Mouse (Mus musculus): ENCODE measurements around the gene Gpx7. TPM values are rescaled to one million over a fixed set of nuclear protein-coding genes. Genes with fewer than 3 reads are reported as not detected.

Gene Gpx7
- polyA plus RNA-seq (2016; fragmentation: Nextera tagmentation; extraction: Ambion mirVana) = 66.1 and 67.6 TPM in 2 replicates

- 0 out of 2 replicates have a peak, but pooled peaks cover 4% of the 10 kb centered on the region for H3K9me3 ChIP-seq (replicated peaks)
- 5% methylated on average over 15 of the region's 15 CpGs for WGBS
- H3K36me3 ChIP-seq = peaks cover 10% of the 10 kb centered on the region; the same call in 1 of the 2 replicates
- H3K4me3 ChIP-seq = peak within 1 kb of the TSS; percentile 52
- peak within 1 kb of the TSS; percentile 84 for H3K4me2 ChIP-seq
- peaks cover 18% of the 10 kb centered on the region for H3K4me1 ChIP-seq (replicated peaks)
- H3K9ac ChIP-seq = peak within 1 kb of the TSS; percentile 86
- ATAC-seq (ENCODE audit: insufficient number of reproducible peaks, low FRiP score) = no peak
- no peaks in the 10 kb centered on the region for H3K27me3 ChIP-seq (replicated peaks)
- H3K27ac ChIP-seq (ENCODE audit: poor library complexity, severe bottlenecking) = peak within 1 kb of the TSS; percentile 77
Measured at GRCm38 (mm10) chr4:108406861-108407401, at the start of gene Gpx7. TSS of gene Gpx7 (minus strand) at chr4:108406961.

GRCm38 (mm10) chr4:108456028-108456427 lies 49.3 kb upstream of the Gpx7 start:
- H3K36me3 ChIP-seq = no peaks in the 10 kb centered on the region
- ATAC-seq (ENCODE audit: insufficient number of reproducible peaks, low FRiP score) = no peak
- no peak overlapping the region for H3K4me2 ChIP-seq
- no peak overlapping the region for H3K27ac ChIP-seq (ENCODE audit: poor library complexity, severe bottlenecking)
- H3K9ac ChIP-seq = no peak overlapping the region
- no peaks in the 10 kb centered on the region for H3K9me3 ChIP-seq (replicated peaks)
- H3K4me1 ChIP-seq (replicated peaks) = peaks cover 8% of the 10 kb centered on the region
- 59% methylated on average over 2 of the region's 2 CpGs for WGBS
- no peak overlapping the region for H3K4me3 ChIP-seq
- no peaks in the 10 kb centered on the region for H3K27me3 ChIP-seq (replicated peaks)

GRCm38 (mm10) chr4:108448091-108448490 lies 41.3 kb upstream of the Gpx7 start:
- no peak overlapping the region for H3K4me3 ChIP-seq
- peak overlapping the region; percentile 15; the same call in 1 of the 2 replicates for H3K27ac ChIP-seq (ENCODE audit: poor library complexity, severe bottlenecking)
- H3K4me1 ChIP-seq (replicated peaks) = peaks cover 9% of the 10 kb centered on the region; the same call in 1 of the 2 replicates
- peak; percentile 71; the same call in 1 of the 2 replicates for ATAC-seq (ENCODE audit: insufficient number of reproducible peaks, low FRiP score)
- H3K4me2 ChIP-seq = no peak overlapping the region
- no peaks in the 10 kb centered on the region for H3K36me3 ChIP-seq
- H3K27me3 ChIP-seq (replicated peaks) = no peaks in the 10 kb centered on the region
- H3K9me3 ChIP-seq (replicated peaks) = no peaks in the 10 kb centered on the region
- 13% methylated on average over 7 of the region's 7 CpGs for WGBS
- no peak overlapping the region for H3K9ac ChIP-seq

- Histone ChIP-seq H3K27ac (ENCODE audit: poor library complexity, severe bottlenecking) (no peak overlapping the region), H3K9me3 (replicated peaks) (no peaks in the 10 kb centered on the region), H3K4me3 (no peak overlapping the region), H3K9ac (no peak overlapping the region), H3K4me1 (replicated peaks) (peaks cover 18% of the 10 kb centered on the region), H3K4me2 (0 out of 2 replicates have a peak overlapping the region, but pooled peaks have one; percentile 1), H3K36me3 (no peaks in the 10 kb centered on the region), H3K27me3 (replicated peaks) (no peaks in the 10 kb centered on the region)
- WGBS = 47% methylated on average over 6 of the region's 6 CpGs
- no peak for ATAC-seq (ENCODE audit: insufficient number of reproducible peaks, low FRiP score)
Measured at GRCm38 (mm10) chr4:108438082-108438840, 31.5 kb upstream of the Gpx7 start.

GRCm38 (mm10) chr4:108436225-108436624 lies 29.5 kb upstream of the Gpx7 start:
- no peak overlapping the region for H3K4me3 ChIP-seq
- H3K4me1 ChIP-seq (replicated peaks) = peaks cover 22% of the 10 kb centered on the region
- no peak overlapping the region for H3K4me2 ChIP-seq
- H3K27me3 ChIP-seq (replicated peaks) = no peaks in the 10 kb centered on the region
- 90% methylated on average over 1 of the region's 1 CpGs for WGBS
- no peak overlapping the region for H3K27ac ChIP-seq (ENCODE audit: poor library complexity, severe bottlenecking)
- no peak for ATAC-seq (ENCODE audit: insufficient number of reproducible peaks, low FRiP score)
- no peaks in the 10 kb centered on the region for H3K9me3 ChIP-seq (replicated peaks)
- H3K36me3 ChIP-seq = no peaks in the 10 kb centered on the region
- no peak overlapping the region for H3K9ac ChIP-seq

- Histone ChIP-seq H3K4me1 (replicated peaks) (peaks cover 25% of the 10 kb centered on the region), H3K27ac (ENCODE audit: poor library complexity, severe bottlenecking) (no peak overlapping the region), H3K4me2 (no peak overlapping the region), H3K9ac (no peak overlapping the region), H3K4me3 (no peak overlapping the region), H3K27me3 (replicated peaks) (no peaks in the 10 kb centered on the region), H3K36me3 (no peaks in the 10 kb centered on the region), H3K9me3 (replicated peaks) (no peaks in the 10 kb centered on the region)
- 61% methylated on average over 3 of the region's 3 CpGs for WGBS
- no peak for ATAC-seq (ENCODE audit: insufficient number of reproducible peaks, low FRiP score)
Measured at GRCm38 (mm10) chr4:108435646-108436045, 28.9 kb upstream of the Gpx7 start.

GRCm38 (mm10) chr4:108434781-108435180 lies 28.0 kb upstream of the Gpx7 start:
- no peak overlapping the region for H3K4me2 ChIP-seq
- H3K4me1 ChIP-seq (replicated peaks) = peaks cover 25% of the 10 kb centered on the region
- no peak overlapping the region for H3K4me3 ChIP-seq
- 93% methylated on average over 3 of the region's 3 CpGs for WGBS
- no peak overlapping the region for H3K27ac ChIP-seq (ENCODE audit: poor library complexity, severe bottlenecking)
- no peaks in the 10 kb centered on the region for H3K27me3 ChIP-seq (replicated peaks)
- no peaks in the 10 kb centered on the region for H3K9me3 ChIP-seq (replicated peaks)
- H3K36me3 ChIP-seq = no peaks in the 10 kb centered on the region
- H3K9ac ChIP-seq = no peak overlapping the region
- ATAC-seq (ENCODE audit: insufficient number of reproducible peaks, low FRiP score) = no peak

GRCm38 (mm10) chr4:108434221-108434620 lies 27.5 kb upstream of the Gpx7 start:
- Histone ChIP-seq H3K27me3 (replicated peaks) (no peaks in the 10 kb centered on the region), H3K9ac (no peak overlapping the region), H3K27ac (ENCODE audit: poor library complexity, severe bottlenecking) (no peak overlapping the region), H3K9me3 (replicated peaks) (no peaks in the 10 kb centered on the region), H3K4me3 (no peak overlapping the region), H3K36me3 (no peaks in the 10 kb centered on the region), H3K4me2 (no peak overlapping the region), H3K4me1 (replicated peaks) (peaks cover 27% of the 10 kb centered on the region)
- 62% methylated on average over 4 of the region's 4 CpGs for WGBS
- ATAC-seq (ENCODE audit: insufficient number of reproducible peaks, low FRiP score) = no peak

GRCm38 (mm10) chr4:108433341-108433740 lies 26.6 kb upstream of the Gpx7 start:
- ATAC-seq (ENCODE audit: insufficient number of reproducible peaks, low FRiP score) = no peak
- WGBS = 37% methylated on average over 6 of the region's 6 CpGs
- H3K4me1 ChIP-seq (replicated peaks) = peaks cover 22% of the 10 kb centered on the region
- H3K4me2 ChIP-seq = no peak overlapping the region
- H3K27me3 ChIP-seq (replicated peaks) = no peaks in the 10 kb centered on the region
- H3K9ac ChIP-seq = no peak overlapping the region
- H3K9me3 ChIP-seq (replicated peaks) = no peaks in the 10 kb centered on the region
- H3K36me3 ChIP-seq = no peaks in the 10 kb centered on the region
- no peak overlapping the region for H3K4me3 ChIP-seq
- H3K27ac ChIP-seq (ENCODE audit: poor library complexity, severe bottlenecking) = no peak overlapping the region

GRCm38 (mm10) chr4:108431561-108431936 lies 24.8 kb upstream of the Gpx7 start:
- H3K36me3 ChIP-seq = no peaks in the 10 kb centered on the region
- H3K4me1 ChIP-seq (replicated peaks) = peaks cover 13% of the 10 kb centered on the region
- no peak overlapping the region for H3K4me3 ChIP-seq
- no peak for ATAC-seq (ENCODE audit: insufficient number of reproducible peaks, low FRiP score)
- H3K4me2 ChIP-seq = no peak overlapping the region
- no peak overlapping the region for H3K9ac ChIP-seq
- no peaks in the 10 kb centered on the region for H3K27me3 ChIP-seq (replicated peaks)
- H3K9me3 ChIP-seq (replicated peaks) = no peaks in the 10 kb centered on the region
- H3K27ac ChIP-seq (ENCODE audit: poor library complexity, severe bottlenecking) = no peak overlapping the region
- 42% methylated on average over 2 of the region's 2 CpGs for WGBS

GRCm38 (mm10) chr4:108430656-108431560 lies 24.1 kb upstream of the Gpx7 start:
- WGBS = 54% methylated on average over 4 of the region's 4 CpGs
- Histone ChIP-seq H3K4me1 (replicated peaks) (peaks cover 16% of the 10 kb centered on the region), H3K36me3 (no peaks in the 10 kb centered on the region), H3K9me3 (replicated peaks) (no peaks in the 10 kb centered on the region), H3K27me3 (replicated peaks) (no peaks in the 10 kb centered on the region), H3K9ac (no peak overlapping the region), H3K27ac (ENCODE audit: poor library complexity, severe bottlenecking) (no peak overlapping the region), H3K4me3 (no peak overlapping the region), H3K4me2 (no peak overlapping the region)
- no peak for ATAC-seq (ENCODE audit: insufficient number of reproducible peaks, low FRiP score)
